Mouse (Mus musculus): ENCODE measurements around the gene Galc.

The Galc gene

DNA sequence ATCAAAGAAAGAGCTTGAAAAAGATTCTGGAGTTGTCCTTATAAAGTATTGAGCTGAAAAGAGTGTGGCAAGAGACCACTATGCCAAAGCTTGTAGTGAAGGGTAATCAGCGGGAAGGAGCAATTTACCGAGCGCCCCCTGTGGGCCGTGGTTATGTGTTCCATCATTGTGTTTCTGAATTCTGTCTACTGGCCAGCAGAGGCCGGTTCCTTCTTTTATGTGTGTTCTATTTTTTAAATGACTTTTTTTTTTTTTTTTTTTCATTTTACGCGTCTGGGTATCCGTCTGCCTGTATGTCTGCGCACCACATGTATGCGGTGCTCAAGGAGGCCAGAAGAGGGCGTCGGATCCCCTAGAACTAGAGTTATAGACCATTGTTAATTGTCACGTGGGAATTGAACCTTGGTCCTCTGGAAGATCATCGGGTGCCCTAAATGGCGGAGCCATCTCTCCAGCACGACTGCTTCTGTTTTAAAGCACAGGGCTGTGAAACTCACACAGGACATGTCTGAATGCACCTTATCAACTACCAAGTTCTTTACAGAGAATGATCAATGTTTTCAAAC is 78.9 kb downstream of the Galc start:
- DNase-seq: peak; percentile 61

GRCm38 (mm10) chr12:98179496-98179895 is 79.8 kb downstream of the Galc start:
- DNase-seq: no peak

- peak; percentile 30 for DNase-seq
Observed at GRCm38 (mm10) chr12:98176632-98177031, 82.6 kb downstream of the Galc start.

- peak; percentile 70 for DNase-seq
Observed at GRCm38 (mm10) chr12:98161901-98162300, 97.4 kb downstream of the Galc start.

DNA sequence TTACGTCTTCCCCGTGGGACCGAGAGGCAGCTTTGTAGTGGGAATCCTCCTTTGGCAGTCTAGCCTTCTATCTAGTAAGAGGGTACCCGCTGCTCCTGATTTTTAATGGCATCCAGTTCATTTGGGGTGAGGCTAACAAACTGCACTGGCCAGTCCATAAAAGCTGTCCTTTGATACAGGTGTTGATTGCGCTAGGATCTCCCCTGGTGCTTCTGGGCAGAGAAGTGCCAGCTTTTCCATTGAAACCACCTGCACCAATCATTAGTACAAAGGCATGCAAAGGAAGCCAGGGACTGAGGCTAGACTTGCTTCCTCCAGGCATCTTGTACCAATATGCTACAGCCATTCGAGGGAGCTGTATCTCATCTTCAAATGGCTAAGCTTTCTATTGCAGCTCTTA is 98.4 kb downstream of the Galc start:
- peak; percentile 63 for DNase-seq

Data from heart, adult 11 months (tissue).